Mouse (Mus musculus) 3134 (cell line): Measurements from ENCODE around the gene Pabpn1l.

ENCODE experiments used
- DNase-seq: peaks from one replicate; pipeline ENCODE4 v3.0.0-alpha.2; 2011; ENCODE audit warnings: low spot score; ENCODE audit not compliant: insufficient read length; ENCODE audit errors: extremely low read depth

Gene Pabpn1l

DNA sequence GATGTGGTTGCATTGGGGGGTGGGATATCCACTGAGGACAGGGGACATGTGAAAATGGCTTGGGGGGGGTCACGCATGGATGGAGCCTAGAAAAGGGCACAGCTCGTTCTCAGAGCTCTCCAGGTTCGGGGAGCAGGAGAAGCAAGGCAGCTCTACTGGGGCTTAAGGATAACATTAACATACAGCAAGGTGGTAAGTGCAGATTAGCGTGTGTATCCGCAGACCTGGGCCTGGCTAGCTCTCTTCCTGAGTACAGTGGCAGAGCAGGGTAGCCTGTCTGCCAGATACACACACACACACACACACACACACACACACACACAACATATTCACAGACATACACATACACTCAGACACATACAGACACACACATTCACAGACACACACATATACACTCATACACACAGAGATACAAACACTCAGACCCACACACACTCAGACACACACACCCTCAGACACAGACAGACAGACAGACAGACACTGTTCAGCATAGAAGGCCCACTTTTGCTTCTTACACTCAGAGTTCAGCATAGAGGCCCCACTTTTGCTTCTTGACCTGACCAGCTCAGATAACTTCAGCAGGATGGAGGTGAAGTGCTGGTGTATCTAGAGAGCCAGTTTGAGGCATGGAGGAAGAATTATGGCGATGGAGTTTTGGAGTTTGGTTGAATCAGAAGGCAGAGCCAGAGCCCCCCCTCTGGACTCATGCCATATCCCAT lies 3.7 kb downstream of the Pabpn1l start:
- DNase-seq: no peak

GRCm38 (mm10) chr8:122617947-122618546 lies 4.5 kb downstream of the Pabpn1l start:
- DNase-seq: no peak

- no peak for DNase-seq
These were observed 6.2 kb downstream of the Pabpn1l start for GRCm38 (mm10) chr8:122616181-122616905.

DNA sequence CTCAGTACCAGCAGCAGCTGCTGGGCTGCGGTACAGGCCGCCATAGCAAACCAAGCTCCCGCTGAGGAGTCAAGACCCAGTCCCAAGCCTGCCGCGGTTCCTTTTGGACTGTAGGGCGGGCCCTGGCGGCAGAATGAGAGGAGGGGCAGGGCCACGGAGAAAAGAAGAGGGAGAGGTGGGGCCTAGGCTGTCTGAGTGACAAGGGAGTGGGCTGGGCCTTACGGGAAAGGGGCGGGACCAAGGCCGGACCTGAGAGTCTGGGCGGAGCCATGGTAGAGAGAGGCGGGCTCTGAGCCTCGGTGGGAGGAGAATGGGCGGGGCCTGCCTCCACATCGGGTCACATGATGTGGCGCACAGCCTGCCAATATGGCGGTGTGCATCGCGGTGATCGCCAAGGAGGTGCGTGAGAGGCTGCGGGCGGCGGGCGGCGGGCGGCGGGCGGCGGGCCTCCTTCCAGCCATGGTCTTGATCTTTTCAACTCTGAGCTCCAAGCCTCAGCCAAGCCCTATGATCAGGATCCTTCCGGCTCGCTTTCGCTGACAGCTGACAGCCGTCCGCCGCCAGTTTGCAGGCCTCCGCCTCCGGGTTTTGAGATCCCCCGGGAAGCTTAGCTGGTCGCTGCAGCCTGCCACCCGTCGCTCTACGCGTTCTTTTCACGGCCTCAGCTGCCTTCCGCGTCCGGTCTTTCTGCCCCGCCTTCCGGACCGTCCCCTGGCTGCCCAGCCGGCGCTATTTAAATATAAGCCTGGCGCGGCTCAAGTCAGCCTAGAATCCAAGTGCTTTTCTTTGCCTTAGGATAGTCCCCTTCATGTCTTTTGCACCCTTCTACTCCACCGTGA lies 11.0 kb downstream of the Pabpn1l start, which contains the start of the genes Galns and Trappc2l:
Gene Galns, minus strand, starts transcription at position 169 of the 839 bp plus-strand sequence.
Gene Trappc2l, plus strand, starts transcription at position 346 of the 839 bp plus-strand sequence.
- peak; percentile 93 for DNase-seq

- no peak for DNase-seq
These were observed 11.8 kb downstream of the Pabpn1l start for GRCm38 (mm10) chr8:122610612-122611277.

- no peak for DNase-seq
These were observed 12.3 kb downstream of the Pabpn1l start for GRCm38 (mm10) chr8:122610209-122610608.

- no peak for DNase-seq
These were observed 15.7 kb downstream of the Pabpn1l start for GRCm38 (mm10) chr8:122606810-122607209.

GRCm38 (mm10) chr8:122605367-122605766 lies 17.2 kb downstream of the Pabpn1l start:
- DNase-seq: no peak

GRCm38 (mm10) chr8:122604640-122605039 lies 17.9 kb downstream of the Pabpn1l start:
- no peak for DNase-seq

DNA sequence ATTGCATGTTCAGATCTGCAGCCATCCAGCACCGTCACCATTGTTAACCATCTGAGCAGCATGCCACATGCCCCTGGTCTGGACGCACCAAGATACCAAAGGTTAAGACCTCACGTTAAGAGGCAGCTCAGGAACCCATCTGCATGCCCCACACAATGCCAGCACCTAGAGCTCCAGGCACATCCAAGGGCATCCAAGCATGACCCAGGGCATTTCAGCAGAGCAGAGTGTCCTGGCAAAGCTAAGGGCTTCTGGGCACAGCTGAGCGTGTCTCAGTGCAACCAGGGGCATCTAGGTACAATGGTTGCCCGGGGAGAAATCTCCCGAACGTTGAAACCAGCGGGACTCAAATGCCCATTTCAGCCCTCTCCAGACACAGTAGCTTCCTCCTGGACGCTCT lies 21.9 kb downstream of the Pabpn1l start:
- DNase-seq: no peak

GRCm38 (mm10) chr8:122596031-122596430 lies 26.5 kb downstream of the Pabpn1l start:
- no peak for DNase-seq

- no peak for DNase-seq
These were observed 28.6 kb downstream of the Pabpn1l start for GRCm38 (mm10) chr8:122593783-122594507.

DNA sequence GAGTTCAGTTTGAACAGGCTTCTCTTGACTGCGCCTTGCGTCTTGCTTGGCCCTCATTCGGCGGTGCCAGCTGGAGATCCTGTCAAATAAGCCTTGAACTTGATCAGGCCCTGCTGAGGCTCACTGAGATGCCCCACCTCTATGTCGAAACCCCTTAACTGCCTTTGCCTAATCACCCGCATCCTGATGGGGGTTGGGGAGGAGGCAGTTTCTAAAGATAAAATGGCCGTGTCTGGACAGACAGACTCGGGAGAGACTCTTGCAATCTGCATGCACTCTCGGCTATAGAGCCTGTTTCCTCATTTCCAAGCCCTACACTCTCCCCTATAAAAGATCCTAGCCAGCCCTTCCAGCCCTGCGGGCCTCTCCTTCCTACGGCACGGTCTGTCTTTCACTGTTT lies 29.3 kb downstream of the Pabpn1l start:
- DNase-seq: no peak

- no peak for DNase-seq
These were observed 35.8 kb downstream of the Pabpn1l start for GRCm38 (mm10) chr8:122586749-122587148.

DNA sequence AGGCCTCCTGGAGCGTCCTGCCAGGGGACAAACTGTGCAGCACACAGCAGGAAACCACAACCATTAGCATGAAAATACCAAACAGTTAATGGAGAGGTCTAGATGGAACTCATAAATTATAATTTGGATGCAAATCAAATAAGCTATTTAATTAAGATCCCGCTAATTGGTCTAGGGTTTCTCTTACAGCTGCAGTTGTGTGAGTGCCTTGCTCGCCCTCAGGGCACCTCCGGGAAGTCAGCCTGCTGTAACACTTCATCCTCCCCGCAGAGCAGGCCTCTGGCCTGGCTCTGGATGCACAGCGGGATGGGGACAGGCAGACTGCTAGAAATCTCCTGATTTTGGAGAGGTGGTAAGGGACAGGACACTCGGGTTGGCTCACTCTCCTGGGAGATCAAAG lies 36.4 kb downstream of the Pabpn1l start:
- DNase-seq: no peak

GRCm38 (mm10) chr8:122585411-122585891 lies 37.1 kb downstream of the Pabpn1l start:
- peak; percentile 77 for DNase-seq

- DNase-seq: no peak
These were observed 37.6 kb downstream of the Pabpn1l start for GRCm38 (mm10) chr8:122584981-122585380.

DNA sequence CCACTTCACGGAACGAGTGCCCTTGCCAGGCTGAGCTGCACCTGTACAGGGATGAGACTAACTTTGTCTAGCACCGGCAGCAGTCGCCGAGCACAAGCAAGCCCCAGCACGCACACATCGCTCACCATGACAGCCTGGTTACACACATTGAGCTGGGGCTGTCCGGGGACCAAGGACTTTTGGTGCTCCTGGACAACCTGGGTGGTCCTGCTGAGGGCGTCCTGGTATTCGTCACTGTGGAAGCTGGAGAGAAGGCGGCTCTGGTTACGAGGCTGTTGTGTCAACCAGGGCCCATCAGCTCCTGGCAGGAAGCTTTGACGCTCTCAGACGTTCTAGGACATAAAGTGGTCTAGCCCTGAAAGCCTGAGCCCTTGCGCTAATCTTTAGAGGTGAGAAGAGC lies 41.6 kb downstream of the Pabpn1l start:
- DNase-seq: no peak

- DNase-seq: no peak
These were observed 43.3 kb downstream of the Pabpn1l start for GRCm38 (mm10) chr8:122579196-122579595.
